ENCODE assay signal across 39 mouse cellular contexts in the genomic region with DNA sequence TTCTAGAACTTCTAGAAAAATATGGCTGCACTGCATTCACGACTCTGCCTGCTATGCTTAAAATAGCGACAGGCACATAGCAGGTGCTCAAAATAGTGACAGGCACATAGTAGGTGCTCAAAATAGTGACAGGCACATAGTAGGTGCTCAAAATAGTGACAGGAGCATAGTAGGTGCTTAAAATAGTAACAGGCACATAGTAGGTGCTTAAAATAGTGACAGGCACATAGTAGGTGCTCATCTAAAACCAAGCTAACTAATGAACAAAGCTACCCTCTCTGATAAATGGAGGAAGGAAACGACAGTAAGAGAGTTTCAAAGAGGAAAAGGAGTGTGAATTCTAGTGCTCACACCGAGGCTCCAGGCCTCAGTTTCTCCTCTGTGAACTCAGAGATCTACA. TPM values are rescaled to one million over a fixed set of nuclear protein-coding genes. Genes with fewer than 3 reads are reported as not detected.
"Had no signal": no experiment of that assay in that cellular context is flagged by ENCODE, and none has a peak within 500 bp of the region (broad histone marks: within the 10 kb centered on the region; RNA-seq: fewer than 3 reads in every experiment).

No protein-coding gene starts in this region.

- H3K4me1 ChIP-seq: limb, embryonic 12.5 days; limb, embryonic 15.5 days; liver, embryonic 13.5 days; liver, embryonic 15.5 days; lung, embryonic 15.5 days; megakaryocyte, embryonic 14.5 days; midbrain, embryonic 10.5 days; midbrain, embryonic 13.5 days; midbrain, embryonic 15.5 days; neural tube, embryonic 12.5 days had no signal

- H3K27me3 ChIP-seq: limb, embryonic 13.5 days; limb, embryonic 15.5 days; liver, embryonic 13.5 days; liver, embryonic 15.5 days; lung, embryonic 15.5 days; midbrain, embryonic 13.5 days; midbrain, embryonic 15.5 days; neural tube, embryonic 12.5 days had no signal

- H3K9me3 ChIP-seq: limb, embryonic 10.5 days; limb, embryonic 12.5 days; limb, embryonic 13.5 days; limb, embryonic 15.5 days; liver, embryonic 12.5 days; liver, embryonic 13.5 days; liver, embryonic 15.5 days; lung, embryonic 15.5 days; midbrain, embryonic 10.5 days; midbrain, embryonic 12.5 days; midbrain, embryonic 13.5 days; midbrain, embryonic 15.5 days; neural tube, embryonic 12.5 days had no signal

- H3K4me3 ChIP-seq: limb, embryonic 10.5 days; limb, embryonic 12.5 days; limb, embryonic 13.5 days; limb, embryonic 15.5 days; liver, embryonic 12.5 days; liver, embryonic 13.5 days; liver, embryonic 15.5 days; lung, embryonic 15.5 days; megakaryocyte, embryonic 14.5 days; midbrain, embryonic 10.5 days; midbrain, embryonic 12.5 days; midbrain, embryonic 13.5 days; midbrain, embryonic 15.5 days; myocyte; neural tube, embryonic 12.5 days had no signal

- H3K27ac ChIP-seq: limb, embryonic 10.5 days; limb, embryonic 12.5 days; limb, embryonic 13.5 days; limb, embryonic 15.5 days; liver, embryonic 12.5 days; liver, embryonic 13.5 days; liver, embryonic 14.5 days; liver, embryonic 15.5 days; lung, embryonic 15.5 days; macrophage; midbrain, embryonic 10.5 days; midbrain, embryonic 13.5 days; midbrain, embryonic 15.5 days; neural tube, embryonic 12.5 days had no signal

- H3K4me2 ChIP-seq: limb, embryonic 12.5 days; limb, embryonic 13.5 days; limb, embryonic 15.5 days; liver, embryonic 12.5 days; liver, embryonic 13.5 days; liver, embryonic 15.5 days; lung, embryonic 14.5 days; lung, embryonic 15.5 days; midbrain, embryonic 11.5 days; midbrain, embryonic 12.5 days; midbrain, embryonic 13.5 days; midbrain, embryonic 15.5 days; neural tube, embryonic 12.5 days had no signal

- ATAC-seq: liver, embryonic 12.5 days; liver, postnatal 0 days; lung, postnatal 0 days; midbrain, embryonic 15.5 days; midbrain, embryonic 16.5 days had no signal

- H3K9ac ChIP-seq: limb, embryonic 12.5 days; limb, embryonic 13.5 days; limb, embryonic 15.5 days; liver, embryonic 12.5 days; liver, embryonic 13.5 days; liver, embryonic 14.5 days; liver, embryonic 15.5 days; liver, postnatal 0 days; lung, embryonic 14.5 days; lung, embryonic 15.5 days; midbrain, embryonic 12.5 days; midbrain, embryonic 13.5 days; midbrain, embryonic 15.5 days; neural tube, embryonic 12.5 days had no signal

- DNase-seq: left cerebral cortex, postnatal 4 days; liver; liver, embryonic 13.5 days; liver, postnatal 0 days; lung, adult 18-20 months; lung, adult 2 months; lung, embryonic 14.5 days; lung, postnatal 10 days; lung, postnatal 14 days; lung, postnatal 36 days; lung, postnatal 4 days; midbrain, embryonic 14.5 days had no signal

- H3K36me3 ChIP-seq: limb, embryonic 10.5 days; limb, embryonic 12.5 days; limb, embryonic 13.5 days; limb, embryonic 15.5 days; liver, embryonic 12.5 days; liver, embryonic 13.5 days; liver, embryonic 15.5 days; lung, embryonic 15.5 days; midbrain, embryonic 10.5 days; midbrain, embryonic 12.5 days; midbrain, embryonic 13.5 days; midbrain, embryonic 15.5 days; neural tube, embryonic 12.5 days had no signal

RNA-seq across cellular contexts. Expression of gene Six3, which starts 29.2 kb away (rescaled TPM):
- total RNA-seq: liver, adult 2 months; megakaryocyte progenitor cell, adult 5-6 weeks; megakaryocyte, adult 5-6 weeks; megakaryocyte-erythroid progenitor cell, adult 5-6 weeks; monocyte, adult 5-6 weeks had no signal
- polyA plus RNA-seq: limb, embryonic 10.5 days; limb, embryonic 11.5 days; limb, embryonic 12.5 days; limb, embryonic 13.5 days; limb, embryonic 15.5 days; liver, adult 2 months; liver, embryonic 12.5 days; liver, embryonic 13.5 days; liver, embryonic 15.5 days; liver, embryonic 16.5 days; liver, postnatal 0 days; lung, adult 2 months; lung, embryonic 14.5 days; lung, embryonic 15.5 days; lung, embryonic 16.5 days; lung, postnatal 0 days; macrophage; myocyte; neural tube, embryonic 12.5 days had no signal
